Mouse (Mus musculus): Measurements from ENCODE around the gene Mblac2. TPM values are rescaled to one million over a fixed set of nuclear protein-coding genes. Genes with fewer than 3 reads are reported as not detected.
A peak's percentile ranks its signal among the peaks of the same experiment; 100 is the strongest.

Gene Mblac2
- polyA plus RNA-seq, 1 experiment from 2014 or later: 4.3 TPM

- DNase-seq (ENCODE audit: low spot score): no peak
- Histone ChIP-seq H3K4me3 (no peak overlapping the region), H3K9me3 (no peaks in the 10 kb centered on the region), H3K27me3 (replicated peaks; ENCODE audit: low read depth, poor library complexity, severe bottlenecking) (no peaks in the 10 kb centered on the region), H3K4me1 (no peaks in the 10 kb centered on the region), H3K27ac (replicated peaks) (no peak overlapping the region), H3K36me3 (replicated peaks) (no peaks in the 10 kb centered on the region)
Measured at GRCm38 (mm10) chr13:81754878-81755277, 43.7 kb downstream of the Mblac2 start.

GRCm38 (mm10) chr13:81755324-81755723 lies 44.2 kb downstream of the Mblac2 start:
- Histone ChIP-seq H3K27ac (replicated peaks) (no peak overlapping the region), H3K27me3 (replicated peaks; ENCODE audit: low read depth, poor library complexity, severe bottlenecking) (no peaks in the 10 kb centered on the region), H3K4me3 (no peak overlapping the region), H3K9me3 (no peaks in the 10 kb centered on the region), H3K4me1 (no peaks in the 10 kb centered on the region), H3K36me3 (replicated peaks) (no peaks in the 10 kb centered on the region)
- no peak for DNase-seq (ENCODE audit: low spot score)
- WGBS: 93% methylated on average over 1 of the region's 1 CpGs

- Histone ChIP-seq H3K4me3 (no peak overlapping the region), H3K36me3 (replicated peaks) (no peaks in the 10 kb centered on the region), H3K27ac (replicated peaks) (no peak overlapping the region), H3K9me3 (no peaks in the 10 kb centered on the region), H3K4me1 (no peaks in the 10 kb centered on the region), H3K27me3 (replicated peaks; ENCODE audit: low read depth, poor library complexity, severe bottlenecking) (no peaks in the 10 kb centered on the region)
- 88% methylated on average over 5 of the region's 5 CpGs for WGBS
- no peak for DNase-seq (ENCODE audit: low spot score)
Measured at GRCm38 (mm10) chr13:81757058-81757660, 46.0 kb downstream of the Mblac2 start.

- Histone ChIP-seq H3K36me3 (replicated peaks) (no peaks in the 10 kb centered on the region), H3K4me1 (no peaks in the 10 kb centered on the region), H3K9me3 (no peaks in the 10 kb centered on the region), H3K4me3 (no peak overlapping the region), H3K27ac (replicated peaks) (no peak overlapping the region), H3K27me3 (replicated peaks; ENCODE audit: low read depth, poor library complexity, severe bottlenecking) (no peaks in the 10 kb centered on the region)
- WGBS: 30% methylated on average over 3 of the region's 3 CpGs
- DNase-seq (ENCODE audit: low spot score): peak; percentile 50
Measured at GRCm38 (mm10) chr13:81760379-81760778, 49.2 kb downstream of the Mblac2 start.

GRCm38 (mm10) chr13:81761566-81762186 lies 50.5 kb downstream of the Mblac2 start:
- no peaks in the 10 kb centered on the region for H3K4me1 ChIP-seq
- H3K27me3 ChIP-seq (replicated peaks; ENCODE audit: low read depth, poor library complexity, severe bottlenecking): no peaks in the 10 kb centered on the region
- no peak overlapping the region for H3K4me3 ChIP-seq
- peak; percentile 23 for DNase-seq (ENCODE audit: low spot score)
- H3K27ac ChIP-seq (replicated peaks): no peak overlapping the region
- H3K36me3 ChIP-seq (replicated peaks): no peaks in the 10 kb centered on the region
- H3K9me3 ChIP-seq: no peaks in the 10 kb centered on the region
- WGBS: 34% methylated on average over 14 of the region's 14 CpGs

GRCm38 (mm10) chr13:81764173-81764572 lies 53.0 kb downstream of the Mblac2 start:
- Histone ChIP-seq H3K4me3 (no peak overlapping the region), H3K36me3 (replicated peaks) (no peaks in the 10 kb centered on the region), H3K27me3 (replicated peaks; ENCODE audit: low read depth, poor library complexity, severe bottlenecking) (no peaks in the 10 kb centered on the region), H3K27ac (replicated peaks) (no peak overlapping the region), H3K9me3 (no peaks in the 10 kb centered on the region), H3K4me1 (no peaks in the 10 kb centered on the region)
- 90% methylated on average over 5 of the region's 5 CpGs for WGBS
- no peak for DNase-seq (ENCODE audit: low spot score)

GRCm38 (mm10) chr13:81767038-81767659 lies 56.0 kb downstream of the Mblac2 start:
- 84% methylated on average over 7 of the region's 7 CpGs for WGBS
- Histone ChIP-seq H3K36me3 (replicated peaks) (no peaks in the 10 kb centered on the region), H3K27me3 (replicated peaks; ENCODE audit: low read depth, poor library complexity, severe bottlenecking) (no peaks in the 10 kb centered on the region), H3K4me3 (no peak overlapping the region), H3K27ac (replicated peaks) (no peak overlapping the region), H3K9me3 (no peaks in the 10 kb centered on the region), H3K4me1 (no peaks in the 10 kb centered on the region)
- peak; percentile 56 for DNase-seq (ENCODE audit: low spot score)

GRCm38 (mm10) chr13:81776217-81776616 lies 65.1 kb downstream of the Mblac2 start:
- 86% methylated on average over 3 of the region's 3 CpGs for WGBS
- H3K27me3 ChIP-seq (replicated peaks; ENCODE audit: low read depth, poor library complexity, severe bottlenecking): no peaks in the 10 kb centered on the region

GRCm38 (mm10) chr13:81782475-81782874 lies 71.3 kb downstream of the Mblac2 start:
- no peaks in the 10 kb centered on the region for H3K9me3 ChIP-seq
- DNase-seq (ENCODE audit: low spot score): no peak
- peaks cover 15% of the 10 kb centered on the region for H3K36me3 ChIP-seq (replicated peaks)
- H3K27me3 ChIP-seq (replicated peaks; ENCODE audit: low read depth, poor library complexity, severe bottlenecking): no peaks in the 10 kb centered on the region
- peaks cover 24% of the 10 kb centered on the region for H3K4me1 ChIP-seq
- peak overlapping the region; percentile 98 for H3K27ac ChIP-seq (replicated peaks)
- peak overlapping the region; percentile 85 for H3K4me3 ChIP-seq
- 53% methylated on average over 9 of the region's 9 CpGs for WGBS

More at GRCm38 (mm10) chr13:81776217-81776616, 65.1 kb downstream of the Mblac2 start:
- Histone ChIP-seq H3K27ac (replicated peaks) (no peak overlapping the region), H3K36me3 (replicated peaks) (no peaks in the 10 kb centered on the region), H3K4me1 (no peaks in the 10 kb centered on the region), H3K4me3 (no peak overlapping the region), H3K9me3 (no peaks in the 10 kb centered on the region)
- no peak for DNase-seq (ENCODE audit: low spot score)

- under 1% methylated on average over 29 of the region's 29 CpGs for WGBS
- Histone ChIP-seq H3K27ac (replicated peaks) (peak within 1 kb of the TSS; percentile 98), H3K9me3 (no peaks in the 10 kb centered on the region), H3K4me3 (peak within 1 kb of the TSS; percentile 85), H3K36me3 (replicated peaks) (peaks cover 20% of the 10 kb centered on the region), H3K27me3 (replicated peaks; ENCODE audit: low read depth, poor library complexity, severe bottlenecking) (no peaks in the 10 kb centered on the region), H3K4me1 (peaks cover 24% of the 10 kb centered on the region)
- peak; percentile 93 for DNase-seq (ENCODE audit: low spot score)
Measured at GRCm38 (mm10) chr13:81782971-81783404, 71.8 kb downstream of the Mblac2 start, which contains the start of gene Cetn3. Gene Cetn3 (plus strand): TSS chr13:81783077.

GRCm38 (mm10) chr13:81783405-81784342 lies 72.5 kb downstream of the Mblac2 start:
- Histone ChIP-seq H3K4me3 (peak overlapping the region; percentile 85), H3K9me3 (no peaks in the 10 kb centered on the region), H3K27ac (replicated peaks) (peak overlapping the region; percentile 98), H3K27me3 (replicated peaks; ENCODE audit: low read depth, poor library complexity, severe bottlenecking) (no peaks in the 10 kb centered on the region), H3K4me1 (peaks cover 24% of the 10 kb centered on the region), H3K36me3 (replicated peaks) (peaks cover 27% of the 10 kb centered on the region)
- under 1% methylated on average over 62 of the region's 62 CpGs for WGBS
- DNase-seq (ENCODE audit: low spot score): peak; percentile 98
